Mouse (Mus musculus): ENCODE measurements around the gene Lhx3. TPM values are rescaled to one million over a fixed set of nuclear protein-coding genes. Genes with fewer than 3 reads are reported as not detected.

Gene Lhx3
- not detected in 2 replicates for polyA plus RNA-seq (2015; fragmentation: Nextera tagmentation; extraction: Ambion mirVana)

DNA sequence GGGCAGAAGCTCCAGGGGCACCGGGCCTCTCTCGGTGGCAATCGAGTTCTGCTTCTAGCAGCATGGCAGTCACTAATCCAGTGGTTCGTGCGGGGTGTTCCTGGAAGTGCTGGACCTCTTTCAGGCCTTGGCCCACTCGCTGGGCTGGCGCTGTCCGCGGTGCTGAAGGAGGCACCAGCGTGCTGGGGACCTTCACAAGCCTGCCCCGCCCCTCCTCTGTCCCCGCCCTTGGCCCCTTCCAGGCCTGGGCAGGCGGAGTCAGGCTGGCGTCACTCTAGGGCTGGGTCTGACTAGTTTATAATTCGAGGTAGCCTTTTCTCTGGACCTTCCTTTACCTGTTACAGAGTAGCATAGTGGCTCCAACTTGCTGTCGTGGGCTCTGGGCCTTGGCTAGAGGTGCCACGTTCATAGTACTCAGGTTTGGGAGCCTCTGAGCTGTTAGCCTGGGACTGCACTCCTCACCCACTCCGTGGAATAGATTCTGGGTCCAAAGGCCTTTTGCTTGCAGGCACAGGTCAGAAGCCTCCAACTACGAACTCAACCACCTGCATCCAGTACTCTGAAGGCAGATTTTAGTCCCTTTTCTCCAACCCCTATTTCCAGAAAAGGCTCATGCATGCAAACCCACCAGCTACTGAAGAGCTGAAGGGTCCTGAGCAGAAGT is at the start of gene Lhx3:
Gene Lhx3 (minus strand): TSS at position 164 of the 664 bp plus-strand sequence.
- Histone ChIP-seq H3K36me3 (ENCODE audit: insufficient read depth, low read length) (peaks cover 17% of the 10 kb centered on the region; the same call in 1 of the 2 replicates), H3K4me3 (replicated peaks; ENCODE audit: low read depth, low read length) (no peak within 1 kb of the TSS), H3K27ac (no peak within 1 kb of the TSS), H3K27me3 (ENCODE audit: insufficient read depth, low read length) (peaks cover 47% of the 10 kb centered on the region), H3K4me1 (replicated peaks; ENCODE audit: insufficient read depth, low read length) (no peaks in the 10 kb centered on the region), H3K4me2 (ENCODE audit: low read length) (no peak within 1 kb of the TSS), H3K9ac (ENCODE audit: low read depth, low read length) (no peak within 1 kb of the TSS), H3K9me3 (replicated peaks; ENCODE audit: low read length) (no peaks in the 10 kb centered on the region)
- WGBS = 5% methylated on average over 19 of the region's 19 CpGs
- ATAC-seq (replicated peaks; ENCODE audit: low FRiP score, low read depth) (peak; percentile 69), DNase-seq (ENCODE audit: low spot score) (peak; percentile 90)
- no peak for TF ChIP-seq CTCF (IDR thresholded peaks at IDR 0.05; ENCODE audit: low read depth)

DNA sequence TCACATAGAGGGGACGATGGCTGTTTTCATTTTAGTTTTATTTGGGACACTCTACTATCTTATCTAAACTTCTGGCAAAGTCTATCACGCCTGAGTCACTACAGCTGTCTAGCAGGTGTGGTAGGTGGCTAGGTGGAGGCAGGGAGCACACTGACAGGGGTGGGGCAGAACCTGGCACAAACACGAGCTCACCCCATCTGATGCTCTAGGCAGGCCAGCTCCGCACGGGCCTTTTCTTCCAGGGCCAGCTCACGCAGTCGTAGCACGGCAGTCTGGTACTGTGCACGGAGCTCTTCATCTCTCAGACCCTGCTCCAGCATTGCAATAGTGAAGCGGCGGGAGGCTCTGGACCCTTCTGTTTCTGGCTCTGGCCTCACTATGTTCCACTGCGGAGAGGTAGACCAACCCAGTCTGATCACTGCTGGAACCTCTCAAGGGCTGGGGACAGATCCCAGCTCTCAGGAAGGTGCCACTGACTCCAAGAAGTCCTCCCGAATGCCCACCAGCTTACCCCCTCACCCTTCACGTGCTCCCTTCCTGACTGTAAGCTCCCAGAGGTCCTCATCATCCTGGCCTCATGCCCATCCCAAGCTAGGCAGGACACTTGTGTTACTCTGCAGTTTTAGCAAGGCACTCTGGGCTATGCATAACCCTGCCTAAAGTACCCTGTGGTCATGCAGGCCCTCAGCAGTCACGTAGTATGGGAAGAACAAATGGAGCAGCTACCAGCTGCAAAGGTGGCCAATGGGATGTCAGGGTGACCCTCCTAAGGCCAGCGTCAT is 49.4 kb upstream of the Lhx3 start:
- H3K9ac ChIP-seq (ENCODE audit: low read depth, low read length) = no peak overlapping the region
- ATAC-seq (replicated peaks; ENCODE audit: low FRiP score, low read depth) (no peak), DNase-seq (ENCODE audit: low spot score) (no peak)
- H3K36me3 ChIP-seq (ENCODE audit: insufficient read depth, low read length) = no peaks in the 10 kb centered on the region
- H3K4me1 ChIP-seq (replicated peaks; ENCODE audit: insufficient read depth, low read length) = no peaks in the 10 kb centered on the region
- WGBS = 84% methylated on average over 16 of the region's 16 CpGs
- no peaks in the 10 kb centered on the region for H3K27me3 ChIP-seq (ENCODE audit: insufficient read depth, low read length)
- no peak overlapping the region for H3K4me2 ChIP-seq (ENCODE audit: low read length)
- H3K4me3 ChIP-seq (replicated peaks; ENCODE audit: low read depth, low read length) = no peak overlapping the region
- H3K27ac ChIP-seq = no peak overlapping the region
- no peaks in the 10 kb centered on the region for H3K9me3 ChIP-seq (replicated peaks; ENCODE audit: low read length)
- TF ChIP-seq CTCF (IDR thresholded peaks at IDR 0.05; ENCODE audit: low read depth) = no peak

DNA sequence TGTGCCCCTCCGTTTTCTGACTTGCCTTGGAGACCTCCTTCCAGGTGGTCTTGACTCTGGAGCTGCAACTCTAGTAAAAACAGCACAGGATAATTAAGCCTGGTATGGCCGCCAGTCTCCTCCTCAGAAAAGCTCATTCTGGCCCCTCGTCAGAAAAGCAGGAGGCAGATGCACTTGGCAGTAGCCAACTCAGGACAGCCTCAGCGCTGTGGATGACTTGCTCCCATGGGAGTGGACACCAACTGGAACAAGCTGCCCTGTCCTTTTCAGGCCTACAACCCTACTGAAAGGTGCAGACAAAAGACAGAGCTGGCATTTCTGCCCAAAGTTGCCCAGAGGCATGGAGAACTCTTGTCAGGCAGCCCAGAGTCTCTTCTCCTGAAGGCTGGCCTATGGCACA is 46.7 kb upstream of the Lhx3 start:
- Histone ChIP-seq H3K9ac (ENCODE audit: low read depth, low read length) (no peak overlapping the region), H3K27ac (no peak overlapping the region), H3K4me2 (ENCODE audit: low read length) (no peak overlapping the region), H3K27me3 (ENCODE audit: insufficient read depth, low read length) (no peaks in the 10 kb centered on the region), H3K9me3 (replicated peaks; ENCODE audit: low read length) (no peaks in the 10 kb centered on the region), H3K36me3 (ENCODE audit: insufficient read depth, low read length) (no peaks in the 10 kb centered on the region), H3K4me1 (replicated peaks; ENCODE audit: insufficient read depth, low read length) (no peaks in the 10 kb centered on the region), H3K4me3 (replicated peaks; ENCODE audit: low read depth, low read length) (no peak overlapping the region)
- 56% methylated on average over 4 of the region's 4 CpGs for WGBS
- ATAC-seq (replicated peaks; ENCODE audit: low FRiP score, low read depth) = no peak
- TF ChIP-seq CTCF (IDR thresholded peaks at IDR 0.05; ENCODE audit: low read depth) = no peak
- no peak for DNase-seq (ENCODE audit: low spot score)

DNA sequence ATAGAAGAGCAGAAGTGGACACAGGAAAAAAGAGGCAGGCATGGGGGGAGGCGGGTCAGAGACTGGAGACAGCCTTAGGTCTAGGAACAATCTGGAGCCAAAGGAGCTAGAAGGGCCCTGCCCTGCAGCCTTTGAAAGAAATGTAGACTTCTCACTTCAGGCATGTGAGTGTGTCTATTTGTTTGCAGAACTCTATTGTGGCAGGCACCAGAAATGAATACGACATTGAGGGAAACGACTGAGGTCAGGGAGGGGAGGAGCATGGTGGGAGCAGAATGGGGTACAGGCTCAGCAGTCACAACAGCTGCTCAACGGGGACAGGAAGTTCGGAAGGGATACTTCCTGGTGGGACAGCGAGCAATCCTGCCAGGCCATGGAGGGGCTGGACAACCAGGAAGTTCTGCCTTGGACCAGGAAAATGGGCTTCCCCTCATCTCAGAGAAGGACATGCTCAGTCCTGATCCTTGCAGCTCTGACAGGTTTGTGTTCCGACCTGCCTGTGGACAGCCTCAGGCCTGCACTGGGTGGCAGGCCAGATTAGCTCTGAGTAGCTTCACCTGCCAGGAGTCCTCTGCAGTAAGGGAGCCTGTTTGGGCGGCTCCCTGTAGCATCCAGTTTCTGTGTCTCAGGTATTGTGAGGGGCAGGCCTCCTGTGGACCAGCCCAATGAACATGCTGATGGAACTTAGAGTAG is 44.6 kb upstream of the Lhx3 start:
- no peak overlapping the region for H3K4me3 ChIP-seq (replicated peaks; ENCODE audit: low read depth, low read length)
- no peak for TF ChIP-seq CTCF (IDR thresholded peaks at IDR 0.05; ENCODE audit: low read depth)
- DNase-seq (ENCODE audit: low spot score) (no peak), ATAC-seq (replicated peaks; ENCODE audit: low FRiP score, low read depth) (no peak)
- no peaks in the 10 kb centered on the region for H3K36me3 ChIP-seq (ENCODE audit: insufficient read depth, low read length)
- H3K4me2 ChIP-seq (ENCODE audit: low read length) = no peak overlapping the region
- 56% methylated on average over 8 of the region's 8 CpGs for WGBS
- no peaks in the 10 kb centered on the region for H3K27me3 ChIP-seq (ENCODE audit: insufficient read depth, low read length)
- H3K27ac ChIP-seq = no peak overlapping the region
- H3K9me3 ChIP-seq (replicated peaks; ENCODE audit: low read length) = no peaks in the 10 kb centered on the region
- no peak overlapping the region for H3K9ac ChIP-seq (ENCODE audit: low read depth, low read length)
- no peaks in the 10 kb centered on the region for H3K4me1 ChIP-seq (replicated peaks; ENCODE audit: insufficient read depth, low read length)

DNA sequence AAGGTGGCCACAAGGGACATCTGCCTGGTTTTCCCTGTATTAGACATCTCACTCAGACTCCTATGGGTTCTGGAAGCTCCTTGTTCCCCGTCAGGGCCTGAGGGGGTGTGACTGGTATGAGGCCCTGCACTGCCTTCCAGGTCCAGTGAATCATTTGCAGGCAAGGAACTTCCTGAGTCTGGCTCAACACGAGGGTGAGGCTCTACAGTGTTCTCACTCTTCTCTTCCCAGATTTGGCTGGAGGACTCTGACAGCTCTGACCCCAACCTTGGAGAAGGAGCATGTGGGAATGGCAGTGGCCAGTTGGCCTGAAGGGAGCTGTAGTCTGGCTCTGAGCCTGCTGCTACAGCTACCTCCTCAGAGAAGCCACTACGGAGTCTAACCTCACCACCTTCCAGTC is 39.4 kb upstream of the Lhx3 start:
- Histone ChIP-seq H3K27me3 (ENCODE audit: insufficient read depth, low read length) (no peaks in the 10 kb centered on the region), H3K4me3 (replicated peaks; ENCODE audit: low read depth, low read length) (no peak overlapping the region), H3K4me2 (ENCODE audit: low read length) (no peak overlapping the region), H3K27ac (no peak overlapping the region), H3K9ac (ENCODE audit: low read depth, low read length) (no peak overlapping the region), H3K4me1 (replicated peaks; ENCODE audit: insufficient read depth, low read length) (no peaks in the 10 kb centered on the region), H3K36me3 (ENCODE audit: insufficient read depth, low read length) (no peaks in the 10 kb centered on the region), H3K9me3 (replicated peaks; ENCODE audit: low read length) (no peaks in the 10 kb centered on the region)
- no peak for DNase-seq (ENCODE audit: low spot score)
- no peak for ATAC-seq (replicated peaks; ENCODE audit: low FRiP score, low read depth)
- WGBS = 40% methylated on average over 3 of the region's 3 CpGs
- no peak for TF ChIP-seq CTCF (IDR thresholded peaks at IDR 0.05; ENCODE audit: low read depth)

DNA sequence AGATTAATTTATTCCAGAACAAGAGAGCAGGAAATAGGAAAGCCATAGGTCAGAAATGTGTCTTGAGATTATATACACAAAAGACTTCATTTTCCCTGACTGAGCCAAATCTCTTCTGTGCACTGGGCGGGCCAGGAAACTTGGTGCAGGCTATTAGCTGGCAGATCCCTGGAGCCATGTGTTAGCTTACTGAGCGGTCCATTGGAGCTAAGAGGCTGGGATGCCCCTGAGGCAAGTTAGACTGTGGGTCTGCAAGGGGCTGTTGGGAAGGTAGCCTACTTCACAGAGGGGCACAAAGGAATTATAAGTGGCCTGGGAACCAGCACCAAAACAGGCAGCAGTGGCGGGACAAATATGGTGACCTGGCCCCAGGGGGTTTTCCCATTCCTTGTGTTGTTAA is 32.8 kb upstream of the Lhx3 start:
- Histone ChIP-seq H3K36me3 (ENCODE audit: insufficient read depth, low read length) (no peaks in the 10 kb centered on the region), H3K4me3 (replicated peaks; ENCODE audit: low read depth, low read length) (no peak overlapping the region), H3K9me3 (replicated peaks; ENCODE audit: low read length) (no peaks in the 10 kb centered on the region), H3K27me3 (ENCODE audit: insufficient read depth, low read length) (no peaks in the 10 kb centered on the region), H3K4me2 (ENCODE audit: low read length) (no peak overlapping the region), H3K4me1 (replicated peaks; ENCODE audit: insufficient read depth, low read length) (peaks cover 6% of the 10 kb centered on the region), H3K27ac (no peak overlapping the region), H3K9ac (ENCODE audit: low read depth, low read length) (no peak overlapping the region)
- DNase-seq (ENCODE audit: low spot score) (peak; percentile 16), ATAC-seq (replicated peaks; ENCODE audit: low FRiP score, low read depth) (no peak)
- WGBS = 53% methylated on average over 3 of the region's 3 CpGs
- no peak for TF ChIP-seq CTCF (IDR thresholded peaks at IDR 0.05; ENCODE audit: low read depth)
